Mouse (Mus musculus) liver, adult 2 months (tissue): ENCODE results near the gene Rabl6.

ENCODE experiments used
- CTCF ChIP-seq: fragments of 200-500 bp; IDR thresholded peaks from 2 replicates; pipeline ENCODE4 v1.5.1; 2011; ENCODE audit warnings: low read depth, low read length, control low read depth
- POLR2A ChIP-seq: fragments of 200-500 bp; IDR thresholded peaks from 2 replicates; pipeline ENCODE4 v1.6.1; 2011; ENCODE audit warnings: low read length, control low read depth; ENCODE audit not compliant: insufficient read depth; ENCODE audit errors: extremely low read depth

- TF ChIP-seq CTCF, result no peak
- TF ChIP-seq POLR2A, result no peak
Measured at GRCm38 (mm10) chr2:25536531-25536930, 71.8 kb downstream of the Rabl6 start.
